In genomic region chr14:75504255-75504654, GRCm38 (mm10) we compare ENCODE assay signal across 20 mouse cellular contexts. TPM values are rescaled to one million over a fixed set of nuclear protein-coding genes. Genes with fewer than 3 reads are reported as not detected.
A peak's percentile ranks its signal among the peaks of the same experiment; 100 is the strongest.
DNase-seq lines count a peak whose midpoint lies in the region; ATAC-seq lines count a peak whose summit lies in the region.
"Had no signal": no experiment of that assay in that cellular context is flagged by ENCODE, and none has a peak within 500 bp of the region (broad histone marks: within the 10 kb centered on the region; RNA-seq: fewer than 3 reads in every experiment).

No protein-coding gene starts in this region.

- H3K27me3 ChIP-seq in heart, embryonic 11.5 days (ENCODE audit: control insufficient read depth, insufficient read depth, low read length), result no peaks in the 10 kb centered on the region
- H3K27me3 ChIP-seq in heart, embryonic 16.5 days (ENCODE audit: control insufficient read depth, insufficient read depth, low read length), result 0 out of 2 replicates have a peak, but pooled peaks cover 3% of the 10 kb centered on the region
- H3K27me3 ChIP-seq in forebrain, embryonic 13.5 days, result no peaks in the 10 kb centered on the region
- H3K27me3 ChIP-seq: embryonic facial prominence, embryonic 13.5 days; hindbrain, embryonic 13.5 days; intestine, embryonic 15.5 days had no signal

- no peak overlapping the region for H3K4me3 ChIP-seq in heart, embryonic 11.5 days (ENCODE audit: low read depth, low read length)
- H3K4me3 ChIP-seq in heart, embryonic 16.5 days (ENCODE audit: low read length), result no peak overlapping the region
- H3K4me3 ChIP-seq in forebrain, embryonic 13.5 days, result no peak overlapping the region
- H3K4me3 ChIP-seq: embryonic facial prominence, embryonic 13.5 days; hindbrain, embryonic 13.5 days; intestine, embryonic 15.5 days had no signal

- no peak overlapping the region for H3K9ac ChIP-seq in heart, embryonic 11.5 days (ENCODE audit: low read depth, low read length)
- H3K9ac ChIP-seq in heart, embryonic 16.5 days (ENCODE audit: low read length), result no peak overlapping the region
- H3K9ac ChIP-seq in forebrain, embryonic 13.5 days, result no peak overlapping the region
- H3K9ac ChIP-seq: embryonic facial prominence, embryonic 13.5 days; hindbrain, embryonic 13.5 days; intestine, embryonic 15.5 days had no signal

- intact Hi-C loops in heart, postnatal 14 days (cut with DNase I), result no loop called here
- intact Hi-C loops in heart, postnatal 10 days (cut with DNase I), result no loop called here

- no peaks in the 10 kb centered on the region for H3K9me3 ChIP-seq in heart, embryonic 11.5 days (replicated peaks; ENCODE audit: control insufficient read depth, low read length)
- no peaks in the 10 kb centered on the region for H3K9me3 ChIP-seq in heart, embryonic 16.5 days (replicated peaks; ENCODE audit: control insufficient read depth, low read length)
- no peaks in the 10 kb centered on the region for H3K9me3 ChIP-seq in forebrain, embryonic 13.5 days (replicated peaks)
- H3K9me3 ChIP-seq: embryonic facial prominence, embryonic 13.5 days; hindbrain, embryonic 13.5 days; intestine, embryonic 15.5 days had no signal

- no peak for DNase-seq in heart, postnatal 14 days
- no peak for DNase-seq in heart, postnatal 10 days
- peak; percentile 33 for DNase-seq in 416B (ENCODE audit: low read depth)
- no peak for DNase-seq in right cerebral cortex, postnatal 10 days (ENCODE audit: low spot score in 2 of 2)
- DNase-seq: adrenal gland, adult 2 months; adrenal gland, postnatal 25 days; cerebellum, adult 18-20 months; cerebellum, adult 9-11 months; cerebellum, postnatal 36 days; gastrocnemius, postnatal 10 days; heart, postnatal 36 days; kidney, adult 18-20 months had no signal

- ATAC-seq in heart, embryonic 11.5 days (replicated peaks; ENCODE audit: insufficient number of reproducible peaks, low FRiP score, low TSS enrichment), result 0 out of 2 replicates have a peak, but pooled peaks have one; percentile 35
- ATAC-seq in heart, embryonic 16.5 days (replicated peaks; ENCODE audit: extremely low read depth, insufficient read depth, low FRiP score), result peak; percentile 58
- no peak for ATAC-seq in forebrain, embryonic 13.5 days
- ATAC-seq: intestine, embryonic 15.5 days had no signal

- 41% methylated on average over 2 of the region's 2 CpGs for WGBS in heart, embryonic 11.5 days (ENCODE audit: insufficient replicate concordance)
- 43% methylated on average over 2 of the region's 2 CpGs for WGBS in heart, embryonic 16.5 days
- 65% methylated on average over 2 of the region's 2 CpGs for WGBS in forebrain, embryonic 13.5 days

- H3K27ac ChIP-seq in heart, embryonic 11.5 days (ENCODE audit: low read depth, low read length), result no peak overlapping the region
- H3K27ac ChIP-seq in heart, embryonic 16.5 days (ENCODE audit: low read length), result no peak overlapping the region
- H3K27ac ChIP-seq in forebrain, embryonic 13.5 days, result peak overlapping the region; percentile 85
- H3K27ac ChIP-seq: embryonic facial prominence, embryonic 13.5 days; hindbrain, embryonic 13.5 days; intestine, embryonic 15.5 days had no signal

- H3K36me3 ChIP-seq in heart, embryonic 11.5 days (ENCODE audit: control insufficient read depth, insufficient read depth, low read length), result no peaks in the 10 kb centered on the region
- no peaks in the 10 kb centered on the region for H3K36me3 ChIP-seq in heart, embryonic 16.5 days (ENCODE audit: control insufficient read depth, insufficient read depth)
- peaks cover 15% of the 10 kb centered on the region; the same call in 1 of the 2 replicates for H3K36me3 ChIP-seq in forebrain, embryonic 13.5 days (ENCODE audit: poor library complexity, severe bottlenecking)
- H3K36me3 ChIP-seq: embryonic facial prominence, embryonic 13.5 days; hindbrain, embryonic 13.5 days; intestine, embryonic 15.5 days had no signal

- H3K4me1 ChIP-seq in heart, embryonic 11.5 days (ENCODE audit: control insufficient read depth, insufficient read depth, low read length), result no peaks in the 10 kb centered on the region
- peaks cover 3% of the 10 kb centered on the region; the same call in 1 of the 2 replicates for H3K4me1 ChIP-seq in heart, embryonic 16.5 days (ENCODE audit: control insufficient read depth, insufficient read depth, low read length)
- peaks cover 43% of the 10 kb centered on the region for H3K4me1 ChIP-seq in forebrain, embryonic 13.5 days
- H3K4me1 ChIP-seq: embryonic facial prominence, embryonic 13.5 days; intestine, embryonic 15.5 days had no signal

- H3K4me2 ChIP-seq in heart, embryonic 11.5 days, result no peak overlapping the region
- H3K4me2 ChIP-seq in heart, embryonic 16.5 days (ENCODE audit: low read depth, low read length), result no peak overlapping the region
- H3K4me2 ChIP-seq in forebrain, embryonic 13.5 days, result no peak overlapping the region
- H3K4me2 ChIP-seq: embryonic facial prominence, embryonic 13.5 days; hindbrain, embryonic 13.5 days; intestine, embryonic 15.5 days had no signal

RNA-seq across cellular contexts. Expression of gene Siah3, which starts 48.5 kb away (rescaled TPM):
- 0.04 and 0.13 TPM in 2 replicates for polyA plus RNA-seq in heart, embryonic 11.5 days (2014; fragmentation: Nextera tagmentation; extraction: Ambion mirVana)
- total RNA-seq in heart, postnatal 14 days (2021), result under 1 TPM in 1 of 2 experiments, not detected in 1; 0.05 TPM
- polyA plus RNA-seq in heart, embryonic 16.5 days (2015; fragmentation: Nextera tagmentation; extraction: Ambion mirVana), result not detected in 2 replicates
- total RNA-seq in heart, postnatal 10 days (2021), result under 1 TPM in 1 of 2 experiments, not detected in 1; 0.07 TPM
- polyA plus RNA-seq in forebrain, embryonic 13.5 days (2015; fragmentation: Nextera tagmentation; extraction: Ambion mirVana), result 5.9 and 6.7 TPM in 2 replicates
- total RNA-seq: ES-E14; heart, adult 8-10 months; heart, postnatal 36 days had no signal
